Mouse (Mus musculus) forebrain, embryonic 15.5 days (tissue): ENCODE data around the gene Itpr2. TPM values are rescaled to one million over a fixed set of nuclear protein-coding genes. Genes with fewer than 3 reads are reported as not detected.
A peak's percentile ranks its signal among the peaks of the same experiment; 100 is the strongest.

Experiments used
- ATAC-seq: fragments of 200-750 bp; cut with Nextera tagmentation; replicated peaks from 2 replicates; pipeline ENCODE4 v1.8.0; 2017; ENCODE audit warnings: mild to moderate bottlenecking, moderate TSS enrichment, moderate library complexity
- H3K27ac ChIP-seq: fragments of 300-500 bp; sonication (generic); replicated peaks from 2 replicates; pipeline ENCODE4 v1.5.1; 2015; ENCODE audit warnings: mild to moderate bottlenecking, inconsistent platforms
- H3K27me3 ChIP-seq: fragments of 300-500 bp; sonication (generic); 2 replicates; pipeline ENCODE4 v1.6.1; 2015; ENCODE audit warnings: inconsistent platforms
- H3K36me3 ChIP-seq: fragments of 300-500 bp; sonication (generic); 2 replicates; pipeline ENCODE4 v1.6.1; 2015; ENCODE audit warnings: mild to moderate bottlenecking, inconsistent platforms
- H3K4me1 ChIP-seq: fragments of 300-500 bp; sonication (generic); 2 replicates; pipeline ENCODE4 v1.6.1; 2015; ENCODE audit warnings: inconsistent platforms
- H3K4me2 ChIP-seq: fragments of 300-500 bp; sonication (generic); replicated peaks from 2 replicates; pipeline ENCODE4 v1.6.1; 2015; ENCODE audit warnings: mild to moderate bottlenecking, inconsistent platforms
- H3K4me3 ChIP-seq: fragments of 300-500 bp; sonication (generic); 2 replicates; pipeline ENCODE4 v1.5.1; 2015; ENCODE audit warnings: mild to moderate bottlenecking, inconsistent platforms
- H3K9ac ChIP-seq: fragments of 300-500 bp; sonication (generic); replicated peaks from 2 replicates; pipeline ENCODE4 v1.6.1; 2015; ENCODE audit warnings: mild to moderate bottlenecking, inconsistent platforms
- H3K9me3 ChIP-seq: fragments of 300-500 bp; sonication (generic); 2 replicates; pipeline ENCODE4 v1.6.1; 2016; ENCODE audit warnings: inconsistent platforms
- WGBS: fragments of 180-500 bp; shearing (Covaris S2); methylation state at CpG from one replicate; pipeline ENCODE4 v1.1.7; 2015; ENCODE audit warnings: mixed read lengths; 5-methylcytosine and 5-hydroxymethylcytosine counted together
- polyA plus RNA-seq: library from polyadenylated mRNA; unstranded; fragments of >200 nt; fragmentation: Nextera tagmentation; extraction: Ambion mirVana; gene quantifications from 2 replicates; pipeline ENCODE4 v1.2.1, GENCODE M21; 2015

Gene Itpr2
- polyA plus RNA-seq, 1 experiment from 2014 or later = 5.1 TPM

DNA sequence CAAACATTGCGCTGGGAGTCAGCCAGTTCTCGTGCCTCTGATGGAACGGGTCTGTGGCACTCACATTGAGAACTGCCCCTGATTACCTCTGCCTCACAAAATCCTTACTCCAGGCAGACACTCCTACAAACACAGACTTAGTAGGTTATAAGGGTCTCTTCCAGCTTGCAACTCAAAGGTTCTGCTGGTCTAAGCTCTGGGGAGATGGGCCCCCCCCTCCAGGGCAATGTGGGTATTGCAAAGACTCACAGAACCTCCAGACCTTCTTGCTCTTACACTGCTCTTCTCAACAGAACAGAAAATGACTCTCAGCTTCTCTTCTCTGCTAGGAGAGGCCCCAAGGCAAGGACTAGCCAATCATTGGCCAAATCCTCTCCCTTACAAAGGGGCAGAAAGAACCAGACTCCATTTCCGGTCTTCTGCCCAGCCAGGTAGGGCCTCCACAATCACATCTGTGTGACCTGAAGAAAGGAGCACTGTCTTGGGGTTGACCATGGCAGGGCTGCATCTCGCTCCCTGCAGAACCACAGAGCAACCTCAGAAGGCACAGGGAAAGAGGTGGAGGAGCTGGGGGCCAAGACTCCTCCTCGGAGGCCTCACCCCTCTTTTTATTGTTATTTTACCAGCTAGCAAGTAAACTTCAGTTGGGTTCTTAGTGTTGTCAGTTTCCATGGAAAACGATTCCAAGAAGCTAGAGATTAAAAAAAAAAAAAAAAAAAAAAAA, 244.9 kb downstream of the Itpr2 start:
- Histone ChIP-seq H3K9ac (no peak overlapping the region), H3K36me3 (no peaks in the 10 kb centered on the region), H3K4me3 (no peak overlapping the region), H3K27me3 (no peaks in the 10 kb centered on the region), H3K9me3 (0 out of 2 replicates have a peak, but pooled peaks cover 4% of the 10 kb centered on the region), H3K27ac (no peak overlapping the region), H3K4me2 (no peak overlapping the region), H3K4me1 (no peaks in the 10 kb centered on the region)
- WGBS = 90% methylated on average over 7 of the region's 7 CpGs
- ATAC-seq = no peak

GRCm38 (mm10) chr6:146256401-146256800, 245.6 kb downstream of the Itpr2 start:
- H3K36me3 ChIP-seq = no peaks in the 10 kb centered on the region
- WGBS = 68% methylated on average over 2 of the region's 2 CpGs
- no peaks in the 10 kb centered on the region for H3K27me3 ChIP-seq
- no peak overlapping the region for H3K4me3 ChIP-seq
- H3K9ac ChIP-seq = no peak overlapping the region
- no peak overlapping the region for H3K4me2 ChIP-seq
- H3K9me3 ChIP-seq = 0 out of 2 replicates have a peak, but pooled peaks cover 4% of the 10 kb centered on the region
- no peaks in the 10 kb centered on the region for H3K4me1 ChIP-seq
- no peak overlapping the region for H3K27ac ChIP-seq
- ATAC-seq = no peak

- no peaks in the 10 kb centered on the region for H3K27me3 ChIP-seq
- H3K9ac ChIP-seq = no peak overlapping the region
- H3K4me3 ChIP-seq = no peak overlapping the region
- WGBS = 92% methylated on average over 6 of the region's 6 CpGs
- H3K27ac ChIP-seq = no peak overlapping the region
- no peak overlapping the region for H3K4me2 ChIP-seq
- H3K36me3 ChIP-seq = no peaks in the 10 kb centered on the region
- no peak for ATAC-seq
- no peaks in the 10 kb centered on the region for H3K4me1 ChIP-seq
- H3K9me3 ChIP-seq = 0 out of 2 replicates have a peak, but pooled peaks cover 4% of the 10 kb centered on the region
These were observed 246.4 kb downstream of the Itpr2 start for GRCm38 (mm10) chr6:146255656-146256055.

- WGBS = 75% methylated on average over 9 of the region's 9 CpGs
- Histone ChIP-seq H3K9ac (no peak overlapping the region), H3K4me1 (no peaks in the 10 kb centered on the region), H3K27me3 (no peaks in the 10 kb centered on the region), H3K27ac (no peak overlapping the region), H3K4me2 (no peak overlapping the region), H3K36me3 (no peaks in the 10 kb centered on the region), H3K4me3 (no peak overlapping the region), H3K9me3 (0 out of 2 replicates have a peak, but pooled peaks cover 4% of the 10 kb centered on the region)
- no peak for ATAC-seq
These were observed 247.1 kb downstream of the Itpr2 start for GRCm38 (mm10) chr6:146254931-146255330.

- no peak overlapping the region for H3K4me2 ChIP-seq
- H3K27ac ChIP-seq = no peak overlapping the region
- H3K27me3 ChIP-seq = no peaks in the 10 kb centered on the region
- no peaks in the 10 kb centered on the region for H3K4me1 ChIP-seq
- no peak overlapping the region for H3K4me3 ChIP-seq
- 69% methylated on average over 3 of the region's 3 CpGs for WGBS
- 0 out of 2 replicates have a peak, but pooled peaks cover 4% of the 10 kb centered on the region for H3K9me3 ChIP-seq
- no peaks in the 10 kb centered on the region for H3K36me3 ChIP-seq
- ATAC-seq = no peak
- H3K9ac ChIP-seq = no peak overlapping the region
These were observed 247.7 kb downstream of the Itpr2 start for GRCm38 (mm10) chr6:146254216-146254820.

DNA sequence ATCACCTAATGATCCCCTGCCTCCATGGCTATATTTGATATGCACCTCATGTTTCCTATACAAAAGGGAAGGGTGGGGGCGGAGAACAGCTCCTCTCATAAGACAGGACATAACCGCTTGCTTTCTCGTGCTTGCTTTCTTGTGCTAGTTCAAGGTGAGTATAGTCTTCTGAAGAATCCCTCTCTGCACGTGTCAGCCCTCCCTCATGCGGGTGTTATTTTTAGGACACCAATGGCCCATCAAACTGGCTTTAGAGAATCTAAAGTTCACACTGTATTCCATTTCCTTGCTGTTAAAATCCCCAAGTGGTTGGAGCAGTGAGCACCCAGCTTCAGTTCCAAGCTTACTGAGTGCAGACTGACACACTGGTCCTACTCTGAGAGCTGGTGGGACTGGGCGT, 252.9 kb downstream of the Itpr2 start:
- ATAC-seq = no peak
- no peak overlapping the region for H3K27ac ChIP-seq
- no peaks in the 10 kb centered on the region for H3K4me1 ChIP-seq
- H3K4me3 ChIP-seq = no peak overlapping the region
- no peak overlapping the region for H3K4me2 ChIP-seq
- H3K9ac ChIP-seq = no peak overlapping the region
- H3K9me3 ChIP-seq = no peaks in the 10 kb centered on the region
- H3K36me3 ChIP-seq = no peaks in the 10 kb centered on the region
- no peaks in the 10 kb centered on the region for H3K27me3 ChIP-seq
- 87% methylated on average over 6 of the region's 6 CpGs for WGBS

DNA sequence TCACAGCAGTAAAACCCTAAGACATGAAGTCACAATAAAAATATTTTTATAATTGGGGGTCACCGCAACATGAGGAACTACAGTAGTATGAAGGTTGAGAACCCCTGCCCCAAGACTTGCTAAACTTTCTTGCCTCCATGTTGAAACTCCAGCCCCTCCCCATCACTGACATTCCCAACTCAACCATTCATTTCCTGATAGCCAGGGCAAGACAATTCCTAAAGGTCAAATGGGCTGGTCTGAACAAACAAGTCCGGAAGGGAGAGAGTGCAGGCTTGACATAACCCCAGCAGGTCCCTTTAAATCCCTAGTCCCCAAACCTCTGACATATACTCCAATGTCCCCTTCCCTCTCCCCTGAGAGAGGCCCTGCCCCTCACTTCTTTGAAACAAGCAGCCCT, 253.7 kb downstream of the Itpr2 start:
- Histone ChIP-seq H3K27ac (no peak overlapping the region), H3K9me3 (no peaks in the 10 kb centered on the region), H3K4me1 (no peaks in the 10 kb centered on the region), H3K4me2 (no peak overlapping the region), H3K4me3 (no peak overlapping the region), H3K36me3 (no peaks in the 10 kb centered on the region), H3K9ac (no peak overlapping the region), H3K27me3 (no peaks in the 10 kb centered on the region)
- WGBS = 86% methylated on average over 2 of the region's 2 CpGs
- no peak for ATAC-seq

DNA sequence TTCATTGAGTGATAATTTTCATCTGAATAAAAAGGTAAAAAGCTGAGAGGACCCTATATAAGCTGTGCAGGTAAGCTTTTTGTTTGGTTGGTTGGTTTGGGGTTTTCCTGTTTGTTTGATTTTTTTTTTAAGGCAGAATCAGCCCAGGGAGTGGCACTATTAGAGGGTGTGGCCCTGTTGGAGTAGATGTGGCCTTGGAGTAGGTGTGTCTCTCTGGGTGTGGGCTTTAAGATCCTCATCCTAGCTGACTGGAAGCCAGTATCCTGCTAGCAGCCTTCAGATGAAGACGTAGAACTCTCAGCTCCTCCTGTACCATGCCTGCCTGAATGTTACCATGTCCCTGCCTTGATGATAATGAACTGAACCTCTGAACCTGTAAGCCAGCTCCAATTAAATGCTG, 254.1 kb downstream of the Itpr2 start:
- H3K9me3 ChIP-seq = no peaks in the 10 kb centered on the region
- no peaks in the 10 kb centered on the region for H3K4me1 ChIP-seq
- no peak overlapping the region for H3K4me2 ChIP-seq
- H3K9ac ChIP-seq = no peak overlapping the region
- ATAC-seq = no peak
- H3K4me3 ChIP-seq = no peak overlapping the region
- H3K36me3 ChIP-seq = no peaks in the 10 kb centered on the region
- H3K27me3 ChIP-seq = no peaks in the 10 kb centered on the region
- 89% methylated on average over 1 of the region's 1 CpGs for WGBS
- H3K27ac ChIP-seq = no peak overlapping the region

DNA sequence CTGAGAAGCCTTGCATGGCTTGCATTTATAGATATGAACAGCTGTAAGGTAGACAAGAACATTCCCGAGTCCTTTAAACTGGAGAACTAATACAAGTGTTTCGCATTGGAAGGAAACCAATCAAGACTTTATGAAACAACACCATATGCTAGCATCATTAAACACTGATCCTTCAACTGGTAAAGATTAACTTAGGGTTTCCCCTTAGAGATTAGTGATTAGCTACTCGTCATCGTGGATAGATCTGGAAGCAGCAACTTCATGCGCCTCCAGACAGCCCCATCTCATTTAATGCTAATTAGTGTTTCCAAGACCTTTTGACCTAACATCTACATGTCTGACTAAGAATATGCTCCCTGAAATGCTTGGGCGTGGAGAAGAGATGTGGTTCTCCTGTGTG, 255.7 kb downstream of the Itpr2 start:
- Histone ChIP-seq H3K36me3 (no peaks in the 10 kb centered on the region), H3K4me1 (no peaks in the 10 kb centered on the region), H3K27ac (no peak overlapping the region), H3K4me3 (no peak overlapping the region), H3K9ac (no peak overlapping the region), H3K9me3 (no peaks in the 10 kb centered on the region), H3K27me3 (no peaks in the 10 kb centered on the region), H3K4me2 (no peak overlapping the region)
- no peak for ATAC-seq
- WGBS = 82% methylated on average over 6 of the region's 6 CpGs

DNA sequence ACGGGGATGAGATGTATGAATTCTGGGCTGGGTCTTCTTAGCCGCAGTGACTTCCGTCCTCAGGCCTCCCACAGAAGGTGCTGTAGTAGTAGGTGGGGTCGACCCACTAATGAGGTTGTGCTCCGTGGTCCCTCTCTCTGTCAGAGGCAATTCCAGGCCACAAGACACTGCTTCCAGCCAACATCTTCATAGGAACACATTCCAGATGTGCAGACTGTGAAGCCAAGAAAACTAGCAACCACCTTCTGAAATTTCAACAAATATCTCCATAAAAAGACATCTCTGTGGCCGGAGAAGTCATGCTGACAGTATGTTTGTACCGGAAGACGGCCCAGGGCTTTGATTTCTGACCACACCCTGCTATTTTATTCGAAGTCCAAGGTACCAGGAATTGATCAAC, 256.1 kb downstream of the Itpr2 start:
- 85% methylated on average over 9 of the region's 9 CpGs for WGBS
- no peak for ATAC-seq
- Histone ChIP-seq H3K4me1 (no peaks in the 10 kb centered on the region), H3K4me2 (no peak overlapping the region), H3K27ac (no peak overlapping the region), H3K9ac (no peak overlapping the region), H3K27me3 (no peaks in the 10 kb centered on the region), H3K36me3 (no peaks in the 10 kb centered on the region), H3K9me3 (no peaks in the 10 kb centered on the region), H3K4me3 (no peak overlapping the region)

DNA sequence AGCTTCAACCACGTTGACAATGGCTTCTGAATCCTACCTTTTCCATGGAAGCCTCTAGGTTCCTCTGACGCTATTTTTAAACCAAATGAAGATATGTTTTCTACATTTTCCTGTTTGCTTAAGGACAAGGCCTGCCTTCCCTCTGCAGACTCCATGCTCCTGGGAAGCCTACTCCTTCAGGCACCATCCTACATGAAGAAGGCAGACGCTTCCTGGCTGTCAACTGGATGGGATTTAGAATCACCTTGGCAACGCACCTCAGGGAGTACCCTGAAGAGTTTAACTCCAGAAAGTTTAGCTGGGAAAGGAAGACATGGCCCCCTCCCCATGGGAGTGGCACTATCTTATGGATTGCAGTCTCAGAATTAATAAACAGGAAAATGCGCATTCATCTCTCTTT, 259.0 kb downstream of the Itpr2 start:
- no peak for ATAC-seq
- H3K9me3 ChIP-seq = no peaks in the 10 kb centered on the region
- H3K4me2 ChIP-seq = no peak overlapping the region
- no peak overlapping the region for H3K27ac ChIP-seq
- WGBS = 75% methylated on average over 5 of the region's 5 CpGs
- no peak overlapping the region for H3K9ac ChIP-seq
- H3K36me3 ChIP-seq = no peaks in the 10 kb centered on the region
- no peaks in the 10 kb centered on the region for H3K27me3 ChIP-seq
- no peaks in the 10 kb centered on the region for H3K4me1 ChIP-seq
- no peak overlapping the region for H3K4me3 ChIP-seq

- no peak overlapping the region for H3K27ac ChIP-seq
- H3K27me3 ChIP-seq = no peaks in the 10 kb centered on the region
- no peak for ATAC-seq
- H3K9ac ChIP-seq = no peak overlapping the region
- no peaks in the 10 kb centered on the region for H3K4me1 ChIP-seq
- no peaks in the 10 kb centered on the region for H3K9me3 ChIP-seq
- H3K36me3 ChIP-seq = no peaks in the 10 kb centered on the region
- H3K4me3 ChIP-seq = no peak overlapping the region
- no peak overlapping the region for H3K4me2 ChIP-seq
- WGBS = 96% methylated on average over 3 of the region's 3 CpGs
These were observed 260.7 kb downstream of the Itpr2 start for GRCm38 (mm10) chr6:146241336-146241735.

DNA sequence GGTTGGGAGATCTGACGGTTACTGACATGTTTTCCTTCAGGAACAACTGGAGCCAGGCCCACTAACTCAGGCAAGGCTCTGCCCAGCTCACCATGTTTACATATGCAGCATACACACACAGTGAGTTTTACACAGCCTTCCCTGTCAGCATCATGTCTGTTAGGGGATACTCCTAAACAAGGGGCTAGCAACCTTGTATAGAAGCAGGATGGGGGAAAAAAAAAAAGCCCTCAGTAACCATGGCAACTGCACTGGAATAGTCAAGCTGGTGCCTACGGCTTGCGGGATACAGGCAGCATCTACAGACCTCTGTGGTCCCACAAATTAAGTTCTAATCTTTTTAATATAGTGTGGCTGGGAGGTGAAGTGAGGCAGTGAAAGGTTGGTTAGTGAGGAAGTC, 266.9 kb downstream of the Itpr2 start:
- peaks cover 7% of the 10 kb centered on the region; the same call in 1 of the 2 replicates for H3K4me1 ChIP-seq
- ATAC-seq = peak; percentile 32; the same call in 1 of the 2 replicates
- 27% methylated on average over 3 of the region's 3 CpGs for WGBS
- no peaks in the 10 kb centered on the region for H3K36me3 ChIP-seq
- H3K9me3 ChIP-seq = no peaks in the 10 kb centered on the region
- no peaks in the 10 kb centered on the region for H3K27me3 ChIP-seq
- no peak overlapping the region for H3K4me3 ChIP-seq
- no peak overlapping the region for H3K4me2 ChIP-seq
- no peak overlapping the region for H3K27ac ChIP-seq
- no peak overlapping the region for H3K9ac ChIP-seq
